Mouse (Mus musculus): ENCODE measurements around the gene Gm18596.
"Not testable (repeated sequence)": the region's sequence is repeated elsewhere in the genome, so short reads cannot be mapped to it uniquely, and the experiment has no call there.

Gene Gm18596

GRCm38 (mm10) chr10:77741924-77742688 lies at the start of gene Gm18596:
Gene Gm18596 (minus strand): TSS chr10:77742638.
- not testable (repeated sequence) for DNase-seq (ENCODE audit: low spot score)

DNA sequence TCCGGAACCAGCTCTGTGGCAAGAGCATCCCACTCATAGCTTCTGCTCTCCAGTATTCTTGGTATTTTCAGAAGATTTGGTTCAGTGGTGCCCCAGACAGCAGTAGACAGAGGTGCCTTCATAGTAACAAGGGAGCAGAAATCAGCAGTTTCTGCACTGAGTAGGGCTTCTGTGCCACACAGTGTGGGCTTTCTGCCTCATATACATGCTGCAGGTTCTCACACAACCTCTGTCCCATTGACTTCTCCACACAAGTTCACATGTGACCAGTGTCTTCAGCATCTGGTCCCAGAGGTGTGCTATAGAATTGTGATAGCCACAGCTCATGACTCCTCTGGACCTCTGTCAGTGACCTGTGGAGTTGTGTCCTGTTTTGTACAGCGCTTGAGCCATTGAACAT lies 46.2 kb upstream of the Gm18596 start:
- DNase-seq (ENCODE audit: low spot score): no peak

DNA sequence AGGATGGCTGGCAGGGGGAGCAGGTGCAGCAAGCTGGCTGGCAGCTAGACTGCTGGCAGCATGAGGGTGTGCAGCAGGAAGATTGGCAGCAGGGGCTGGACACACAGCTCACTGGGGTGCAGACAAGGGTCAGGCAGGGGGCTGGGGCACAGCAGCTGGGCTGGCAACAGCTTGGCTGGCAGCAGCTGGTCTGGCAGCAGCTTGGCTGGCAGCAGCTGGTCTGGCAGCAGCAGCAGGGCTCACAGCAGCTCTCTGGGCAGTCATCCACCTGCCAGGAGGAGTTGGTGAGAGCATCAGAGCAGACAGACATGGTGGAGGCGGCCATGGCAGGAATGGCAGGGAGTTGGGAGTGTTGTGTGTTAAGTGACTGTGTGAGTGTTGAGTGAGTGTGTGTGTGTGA lies 45.4 kb upstream of the Gm18596 start, which contains the start of gene Gm7137:
Gene Gm7137, minus strand, starts transcription at position 325 of the 400 bp plus-strand sequence.
- not testable (repeated sequence) for DNase-seq (ENCODE audit: low spot score)

DNA sequence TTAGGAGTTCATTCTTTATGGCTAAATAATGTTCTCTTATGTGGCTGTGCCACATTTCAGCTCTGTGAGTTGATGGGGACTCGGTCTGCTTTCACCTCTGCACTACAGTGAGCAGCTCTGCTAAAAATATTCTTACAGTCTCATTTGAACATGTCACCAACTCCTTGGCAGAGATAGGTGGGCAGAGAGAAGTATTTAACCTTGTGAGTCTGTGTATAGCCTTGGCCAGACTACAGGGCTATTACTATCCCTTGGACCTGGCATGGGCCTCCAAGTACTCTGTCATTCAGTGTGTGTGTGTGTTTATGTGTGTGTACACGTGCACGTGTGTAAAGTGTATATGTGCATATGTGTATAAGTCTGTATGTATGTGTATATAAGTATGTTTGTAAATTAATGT lies 41.0 kb upstream of the Gm18596 start:
- not testable (repeated sequence) for DNase-seq (ENCODE audit: low spot score)

- DNase-seq (ENCODE audit: low spot score): not testable (repeated sequence)
Measured at GRCm38 (mm10) chr10:77782442-77782841, 40.0 kb upstream of the Gm18596 start, which contains the start of gene Gm3250. Gene Gm3250 (minus strand): TSS chr10:77782542.

- not testable (repeated sequence) for DNase-seq (ENCODE audit: low spot score)
Measured at GRCm38 (mm10) chr10:77776844-77777243, 34.4 kb upstream of the Gm18596 start, which contains the start of gene Gm7138. Gene Gm7138 (minus strand): TSS chr10:77776944.

GRCm38 (mm10) chr10:77772142-77772541 lies 29.7 kb upstream of the Gm18596 start:
- DNase-seq (ENCODE audit: low spot score): not testable (repeated sequence)

DNA sequence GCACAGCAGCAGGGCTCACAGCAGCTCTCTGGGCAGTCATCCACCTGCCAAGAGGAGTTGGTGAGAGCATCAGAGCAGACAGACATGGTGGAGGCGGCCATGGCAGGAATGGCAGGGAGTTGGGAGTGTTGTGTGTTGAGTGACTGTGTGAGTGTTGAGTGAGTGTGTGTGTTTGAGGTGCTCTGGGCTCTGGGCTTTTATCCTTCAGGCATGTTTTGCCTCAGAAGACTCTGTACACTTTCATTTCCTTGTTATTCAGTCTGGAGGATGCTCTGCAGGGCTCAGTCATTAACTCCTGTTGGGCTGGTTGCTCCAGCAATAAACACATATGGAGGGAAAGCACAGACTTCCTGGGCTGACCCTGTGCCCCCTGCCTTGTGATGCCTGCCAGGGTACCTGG lies 28.8 kb upstream of the Gm18596 start, which contains the start of gene Gm3238:
Gene Gm3238, minus strand, starts transcription at position 101 of the 400 bp plus-strand sequence.
- DNase-seq (ENCODE audit: low spot score): not testable (repeated sequence)

- no peak for DNase-seq (ENCODE audit: low spot score)
Measured at GRCm38 (mm10) chr10:77769727-77770126, 27.3 kb upstream of the Gm18596 start.

DNA sequence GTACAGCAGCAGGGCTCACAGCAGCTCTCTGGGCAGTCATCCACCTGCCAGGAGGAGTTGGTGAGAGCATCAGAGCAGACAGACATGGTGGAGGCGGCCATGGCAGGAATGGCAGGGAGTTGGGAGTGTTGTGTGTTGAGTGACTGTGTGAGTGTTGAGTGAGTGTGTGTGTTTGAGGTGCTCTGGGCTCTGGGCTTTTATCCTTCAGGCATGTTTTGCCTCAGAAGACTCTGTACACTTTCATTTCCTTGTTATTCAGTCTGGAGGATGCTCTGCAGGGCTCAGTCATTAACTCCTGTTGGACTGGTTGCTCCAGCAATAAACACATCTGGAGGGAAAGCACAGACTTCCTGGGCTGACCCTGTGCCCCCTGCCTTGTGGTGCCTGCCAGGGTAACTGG lies 17.1 kb upstream of the Gm18596 start, which contains the start of gene Gm3233:
Gene Gm3233, minus strand, starts transcription at position 101 of the 400 bp plus-strand sequence.
- DNase-seq (ENCODE audit: low spot score): not testable (repeated sequence)

DNA sequence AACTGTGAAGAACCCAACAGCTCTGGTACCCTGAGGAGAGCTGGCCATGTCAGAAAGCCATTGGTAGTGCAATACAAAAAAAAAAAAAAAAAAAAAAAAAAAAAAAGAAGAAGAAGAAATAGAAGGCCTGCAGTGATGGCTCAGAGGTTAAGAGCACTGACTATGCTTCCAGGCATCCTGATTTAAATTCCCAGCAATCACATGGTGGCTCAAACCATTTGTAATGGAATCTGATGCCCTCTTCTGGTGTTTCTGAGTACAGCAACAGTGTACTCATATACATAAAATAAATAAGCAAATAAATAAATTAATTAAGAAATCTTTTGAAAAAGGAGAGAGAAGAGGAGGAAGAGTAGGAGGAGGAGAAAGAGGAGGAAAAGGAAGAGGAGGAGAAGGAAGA lies 11.0 kb upstream of the Gm18596 start:
- no peak for DNase-seq (ENCODE audit: low spot score)

- DNase-seq (ENCODE audit: low spot score): not testable (repeated sequence)
Measured at GRCm38 (mm10) chr10:77752312-77752711, 9.9 kb upstream of the Gm18596 start.

DNA sequence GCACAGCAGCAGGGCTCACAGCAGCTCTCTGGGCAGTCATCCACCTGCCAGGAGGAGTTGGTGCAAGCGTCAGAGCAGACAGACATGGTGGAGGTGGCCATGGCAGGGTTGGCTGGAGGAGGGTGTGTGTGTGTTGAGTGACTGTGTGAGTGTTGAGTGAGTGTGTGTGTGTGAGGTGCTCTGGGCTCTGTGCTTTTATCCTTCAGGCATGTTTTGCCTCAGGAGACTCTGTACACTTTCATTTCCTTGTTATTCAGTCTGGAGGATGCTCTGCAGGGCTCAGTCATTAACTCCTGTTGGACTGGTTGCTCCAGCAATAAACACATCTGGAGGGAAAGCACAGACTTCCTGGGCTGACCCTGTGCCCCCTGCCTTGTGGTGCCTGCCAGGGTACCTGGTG lies 8.8 kb upstream of the Gm18596 start, which contains the start of gene Gm9736:
Gene Gm9736, minus strand, starts transcription at position 101 of the 400 bp plus-strand sequence.
- not testable (repeated sequence) for DNase-seq (ENCODE audit: low spot score)

DNA sequence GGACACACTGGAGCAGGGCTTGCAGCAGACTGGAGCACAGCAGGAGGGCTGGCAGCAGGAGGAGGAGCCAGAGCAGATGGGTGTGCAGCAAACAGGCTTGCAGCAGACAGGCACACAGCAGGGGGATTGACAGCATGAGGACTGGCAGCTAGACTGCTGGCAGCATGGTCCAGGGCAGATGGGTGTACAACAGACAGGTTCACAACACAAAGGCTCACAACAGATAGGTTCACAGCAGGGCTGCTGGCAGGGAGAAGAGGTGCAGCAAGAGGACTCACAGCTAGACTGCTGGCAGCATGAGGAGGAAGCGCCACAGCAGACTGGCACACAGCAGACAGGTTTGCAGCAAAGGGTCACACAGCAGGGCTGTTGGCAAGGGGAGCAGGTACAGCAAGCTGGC lies 8.2 kb upstream of the Gm18596 start:
- DNase-seq (ENCODE audit: low spot score): not testable (repeated sequence)

- no peak for DNase-seq (ENCODE audit: low spot score)
Measured at GRCm38 (mm10) chr10:77738929-77739328, 3.5 kb downstream of the Gm18596 start.

- DNase-seq (ENCODE audit: low spot score): no peak
Measured at GRCm38 (mm10) chr10:77735928-77736327, 6.5 kb downstream of the Gm18596 start.

GRCm38 (mm10) chr10:77729241-77729640 lies 13.2 kb downstream of the Gm18596 start:
- DNase-seq (ENCODE audit: low spot score): no peak

DNA sequence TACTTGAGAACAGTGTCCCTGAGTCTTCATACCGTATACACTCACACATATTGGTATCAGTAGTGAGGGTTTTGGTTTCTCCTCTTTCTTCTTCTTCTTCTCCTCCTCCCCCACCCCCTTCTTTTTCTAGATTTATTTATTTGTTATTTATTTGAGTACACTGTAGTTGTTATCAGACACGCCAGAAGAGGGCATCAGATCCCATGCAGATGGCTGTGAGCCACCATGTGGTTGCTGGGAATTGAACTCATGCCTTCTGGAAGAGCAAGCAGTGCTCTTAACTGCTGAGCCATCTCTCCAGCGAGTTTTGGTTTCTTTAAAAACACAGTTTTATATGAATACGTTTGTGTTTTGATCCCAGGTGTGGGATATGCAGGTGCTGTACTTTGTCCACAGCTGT lies 14.2 kb downstream of the Gm18596 start:
- no peak for DNase-seq (ENCODE audit: low spot score)

GRCm38 (mm10) chr10:77726186-77726585 lies 16.3 kb downstream of the Gm18596 start, which contains the start of gene Gm10100:
Gene Gm10100 (plus strand): TSS chr10:77726486.
- DNase-seq (ENCODE audit: low spot score): no peak

GRCm38 (mm10) chr10:77724855-77725254 lies 17.6 kb downstream of the Gm18596 start:
- no peak for DNase-seq (ENCODE audit: low spot score)

DNA sequence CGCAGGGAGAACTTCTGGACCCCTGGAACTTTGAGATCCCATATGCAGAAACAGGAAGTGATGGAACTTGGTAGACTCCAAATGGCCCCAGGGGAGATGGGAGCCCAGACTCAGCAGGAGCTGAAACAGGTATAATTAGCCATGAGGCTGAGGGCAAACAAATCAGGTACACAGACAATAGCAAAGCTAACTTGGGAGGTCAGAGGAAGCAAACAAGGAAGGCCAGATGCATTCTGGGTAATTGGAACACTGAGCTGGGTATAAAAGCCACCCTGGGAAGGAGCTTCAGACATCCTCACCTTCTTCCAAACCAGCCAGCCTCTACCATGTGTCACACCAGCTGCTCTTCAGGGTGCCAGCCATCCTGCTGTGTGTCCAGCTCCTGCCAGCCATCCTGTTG lies 22.1 kb downstream of the Gm18596 start, which contains the start of gene Krtap12-1:
Gene Krtap12-1, plus strand, starts transcription at position 301 of the 400 bp plus-strand sequence.
- DNase-seq (ENCODE audit: low spot score): not testable (repeated sequence)

- no peak for DNase-seq (ENCODE audit: low spot score)
Measured at GRCm38 (mm10) chr10:77715507-77715906, 26.9 kb downstream of the Gm18596 start, which contains the start of gene Gm10142. Gene Gm10142 (plus strand): TSS chr10:77715807.

DNA sequence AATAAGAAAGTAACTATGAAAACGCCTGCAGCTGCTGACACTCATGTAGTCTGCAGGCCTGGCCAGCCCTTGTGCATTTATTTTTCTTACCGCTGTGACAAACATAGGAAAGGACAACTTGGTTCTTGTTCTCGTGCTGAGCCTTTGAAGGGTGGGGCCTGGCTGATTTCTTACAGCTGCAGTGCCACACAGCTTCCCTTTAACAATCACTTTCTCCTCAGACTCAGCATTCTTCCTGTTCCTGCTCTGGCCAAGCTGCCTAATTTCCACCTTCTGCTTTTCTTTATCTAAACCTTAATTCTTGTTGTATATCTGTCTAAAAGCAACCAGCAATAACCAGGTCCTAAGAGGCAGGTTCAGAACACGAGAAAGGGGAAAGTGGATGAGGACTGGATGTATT lies 28.7 kb downstream of the Gm18596 start:
- DNase-seq (ENCODE audit: low spot score): no peak

Data from testis, postnatal 14 days (tissue).